Mouse (Mus musculus): ENCODE results near the gene Arhgef18. TPM values are rescaled to one million over a fixed set of nuclear protein-coding genes. Genes with fewer than 3 reads are reported as not detected.
A peak's percentile ranks its signal among the peaks of the same experiment; 100 is the strongest.

Arhgef18 gene
- polyA plus RNA-seq, 1 experiment from 2014 or later = 10.1 TPM

GRCm38 (mm10) chr8:3426211-3426610, 33.4 kb downstream of the Arhgef18 start:
- Histone ChIP-seq H3K36me3 (ENCODE audit: control insufficient read depth, insufficient read depth, low read length) (no peaks in the 10 kb centered on the region), H3K27me3 (ENCODE audit: control insufficient read depth, insufficient read depth, low read length) (no peaks in the 10 kb centered on the region), H3K4me2 (no peak overlapping the region), H3K4me3 (ENCODE audit: low read depth, low read length) (no peak overlapping the region), H3K27ac (ENCODE audit: low read depth, low read length) (no peak overlapping the region), H3K9ac (ENCODE audit: low read length) (no peak overlapping the region), H3K4me1 (ENCODE audit: control insufficient read depth, insufficient read depth, low read length) (no peaks in the 10 kb centered on the region), H3K9me3 (ENCODE audit: control insufficient read depth, low read length) (no peaks in the 10 kb centered on the region)
- ATAC-seq (ENCODE audit: low FRiP score) (no peak), DNase-seq (ENCODE audit: low spot score, missing footprints) (no peak)
- 94% methylated on average over 3 of the region's 3 CpGs for WGBS

- ATAC-seq (ENCODE audit: low FRiP score) (no peak), DNase-seq (ENCODE audit: low spot score, missing footprints) (no peak)
- Histone ChIP-seq H3K9me3 (ENCODE audit: control insufficient read depth, low read length) (no peaks in the 10 kb centered on the region), H3K4me1 (ENCODE audit: control insufficient read depth, insufficient read depth, low read length) (no peaks in the 10 kb centered on the region), H3K27me3 (ENCODE audit: control insufficient read depth, insufficient read depth, low read length) (no peaks in the 10 kb centered on the region), H3K36me3 (ENCODE audit: control insufficient read depth, insufficient read depth, low read length) (peaks cover 7% of the 10 kb centered on the region; the same call in 1 of the 2 replicates), H3K4me2 (no peak overlapping the region), H3K27ac (ENCODE audit: low read depth, low read length) (no peak overlapping the region), H3K9ac (ENCODE audit: low read length) (no peak overlapping the region), H3K4me3 (ENCODE audit: low read depth, low read length) (no peak overlapping the region)
- WGBS = 88% methylated on average over 2 of the region's 2 CpGs
Measured at GRCm38 (mm10) chr8:3428426-3428825, 35.6 kb downstream of the Arhgef18 start.

GRCm38 (mm10) chr8:3429966-3430365, 37.2 kb downstream of the Arhgef18 start:
- 82% methylated on average over 2 of the region's 2 CpGs for WGBS
- Histone ChIP-seq H3K4me1 (ENCODE audit: control insufficient read depth, insufficient read depth, low read length) (no peaks in the 10 kb centered on the region), H3K4me2 (no peak overlapping the region), H3K27ac (ENCODE audit: low read depth, low read length) (no peak overlapping the region), H3K36me3 (ENCODE audit: control insufficient read depth, insufficient read depth, low read length) (peaks cover 7% of the 10 kb centered on the region; the same call in 1 of the 2 replicates), H3K9ac (ENCODE audit: low read length) (no peak overlapping the region), H3K9me3 (ENCODE audit: control insufficient read depth, low read length) (no peaks in the 10 kb centered on the region), H3K27me3 (ENCODE audit: control insufficient read depth, insufficient read depth, low read length) (no peaks in the 10 kb centered on the region), H3K4me3 (ENCODE audit: low read depth, low read length) (no peak overlapping the region)
- ATAC-seq (ENCODE audit: low FRiP score) (no peak), DNase-seq (ENCODE audit: low spot score, missing footprints) (no peak)

GRCm38 (mm10) chr8:3431113-3431512, 38.3 kb downstream of the Arhgef18 start:
- no peaks in the 10 kb centered on the region for H3K4me1 ChIP-seq (ENCODE audit: control insufficient read depth, insufficient read depth, low read length)
- DNase-seq (ENCODE audit: low spot score, missing footprints) (no peak), ATAC-seq (ENCODE audit: low FRiP score) (no peak)
- H3K27me3 ChIP-seq (ENCODE audit: control insufficient read depth, insufficient read depth, low read length) = no peaks in the 10 kb centered on the region
- H3K36me3 ChIP-seq (ENCODE audit: control insufficient read depth, insufficient read depth, low read length) = peaks cover 7% of the 10 kb centered on the region; the same call in 1 of the 2 replicates
- H3K4me2 ChIP-seq = no peak overlapping the region
- H3K9me3 ChIP-seq (ENCODE audit: control insufficient read depth, low read length) = no peaks in the 10 kb centered on the region
- H3K9ac ChIP-seq (ENCODE audit: low read length) = no peak overlapping the region
- H3K27ac ChIP-seq (ENCODE audit: low read depth, low read length) = no peak overlapping the region
- WGBS = 88% methylated on average over 3 of the region's 3 CpGs
- H3K4me3 ChIP-seq (ENCODE audit: low read depth, low read length) = no peak overlapping the region

- ATAC-seq (ENCODE audit: low FRiP score) (no peak), DNase-seq (ENCODE audit: low spot score, missing footprints) (no peak)
- no peaks in the 10 kb centered on the region for H3K4me1 ChIP-seq (ENCODE audit: control insufficient read depth, insufficient read depth, low read length)
- peaks cover 23% of the 10 kb centered on the region for H3K36me3 ChIP-seq (ENCODE audit: control insufficient read depth, insufficient read depth, low read length)
- no peak overlapping the region for H3K4me2 ChIP-seq
- H3K9ac ChIP-seq (ENCODE audit: low read length) = no peak overlapping the region
- no peak overlapping the region for H3K27ac ChIP-seq (ENCODE audit: low read depth, low read length)
- H3K9me3 ChIP-seq (ENCODE audit: control insufficient read depth, low read length) = no peaks in the 10 kb centered on the region
- WGBS = 83% methylated on average over 6 of the region's 6 CpGs
- H3K27me3 ChIP-seq (ENCODE audit: control insufficient read depth, insufficient read depth, low read length) = no peaks in the 10 kb centered on the region
- no peak overlapping the region for H3K4me3 ChIP-seq (ENCODE audit: low read depth, low read length)
Measured at GRCm38 (mm10) chr8:3436492-3436891, 43.7 kb downstream of the Arhgef18 start.

- no peak overlapping the region for H3K27ac ChIP-seq (ENCODE audit: low read depth, low read length)
- no peak for DNase-seq (ENCODE audit: low spot score, missing footprints)
- H3K4me1 ChIP-seq (ENCODE audit: control insufficient read depth, insufficient read depth, low read length) = no peaks in the 10 kb centered on the region
- H3K4me2 ChIP-seq = no peak overlapping the region
- H3K36me3 ChIP-seq (ENCODE audit: control insufficient read depth, insufficient read depth, low read length) = peaks cover 16% of the 10 kb centered on the region
- no peak overlapping the region for H3K9ac ChIP-seq (ENCODE audit: low read length)
- WGBS = 72% methylated on average over 12 of the region's 12 CpGs
- no peaks in the 10 kb centered on the region for H3K27me3 ChIP-seq (ENCODE audit: control insufficient read depth, insufficient read depth, low read length)
- no peaks in the 10 kb centered on the region for H3K9me3 ChIP-seq (ENCODE audit: control insufficient read depth, low read length)
- no peak for ATAC-seq (ENCODE audit: low FRiP score)
- H3K4me3 ChIP-seq (ENCODE audit: low read depth, low read length) = no peak overlapping the region
Measured at GRCm38 (mm10) chr8:3439510-3439909, 46.7 kb downstream of the Arhgef18 start.

GRCm38 (mm10) chr8:3449226-3449625, 56.4 kb downstream of the Arhgef18 start:
- H3K9me3 ChIP-seq (ENCODE audit: control insufficient read depth, low read length) = no peaks in the 10 kb centered on the region
- H3K27me3 ChIP-seq (ENCODE audit: control insufficient read depth, insufficient read depth, low read length) = no peaks in the 10 kb centered on the region
- no peak overlapping the region for H3K27ac ChIP-seq (ENCODE audit: low read depth, low read length)
- no peak for ATAC-seq (ENCODE audit: low FRiP score)
- H3K4me1 ChIP-seq (ENCODE audit: control insufficient read depth, insufficient read depth, low read length) = no peaks in the 10 kb centered on the region
- DNase-seq (ENCODE audit: low spot score, missing footprints) = no peak
- H3K4me2 ChIP-seq = no peak overlapping the region
- no peak overlapping the region for H3K9ac ChIP-seq (ENCODE audit: low read length)
- H3K36me3 ChIP-seq (ENCODE audit: control insufficient read depth, insufficient read depth, low read length) = peaks cover 23% of the 10 kb centered on the region
- 87% methylated on average over 2 of the region's 2 CpGs for WGBS
- H3K4me3 ChIP-seq (ENCODE audit: low read depth, low read length) = no peak overlapping the region

GRCm38 (mm10) chr8:3450670-3451069, 57.9 kb downstream of the Arhgef18 start:
- H3K4me3 ChIP-seq (ENCODE audit: low read depth, low read length) = no peak overlapping the region
- no peak overlapping the region for H3K4me2 ChIP-seq
- 37% methylated on average over 5 of the region's 5 CpGs for WGBS
- H3K9me3 ChIP-seq (ENCODE audit: control insufficient read depth, low read length) = no peaks in the 10 kb centered on the region
- no peak overlapping the region for H3K27ac ChIP-seq (ENCODE audit: low read depth, low read length)
- ATAC-seq (ENCODE audit: low FRiP score) (peak; percentile 67), DNase-seq (ENCODE audit: low spot score, missing footprints) (peak; percentile 88)
- no peak overlapping the region for H3K9ac ChIP-seq (ENCODE audit: low read length)
- H3K36me3 ChIP-seq (ENCODE audit: control insufficient read depth, insufficient read depth, low read length) = peaks cover 24% of the 10 kb centered on the region
- no peaks in the 10 kb centered on the region for H3K27me3 ChIP-seq (ENCODE audit: control insufficient read depth, insufficient read depth, low read length)
- H3K4me1 ChIP-seq (ENCODE audit: control insufficient read depth, insufficient read depth, low read length) = no peaks in the 10 kb centered on the region

- no peak overlapping the region for H3K4me2 ChIP-seq
- H3K9me3 ChIP-seq (ENCODE audit: control insufficient read depth, low read length) = no peaks in the 10 kb centered on the region
- H3K36me3 ChIP-seq (ENCODE audit: control insufficient read depth, insufficient read depth, low read length) = peaks cover 24% of the 10 kb centered on the region
- 98% methylated on average over 25 of the region's 25 CpGs for WGBS
- no peak overlapping the region for H3K4me3 ChIP-seq (ENCODE audit: low read depth, low read length)
- H3K27me3 ChIP-seq (ENCODE audit: control insufficient read depth, insufficient read depth, low read length) = no peaks in the 10 kb centered on the region
- no peaks in the 10 kb centered on the region for H3K4me1 ChIP-seq (ENCODE audit: control insufficient read depth, insufficient read depth, low read length)
- no peak for DNase-seq (ENCODE audit: low spot score, missing footprints)
- H3K27ac ChIP-seq (ENCODE audit: low read depth, low read length) = no peak overlapping the region
- no peak overlapping the region for H3K9ac ChIP-seq (ENCODE audit: low read length)
- ATAC-seq (ENCODE audit: low FRiP score) = no peak
Measured at GRCm38 (mm10) chr8:3451992-3452391, 59.2 kb downstream of the Arhgef18 start.

GRCm38 (mm10) chr8:3463248-3463647, 70.4 kb downstream of the Arhgef18 start:
- no peak overlapping the region for H3K4me2 ChIP-seq
- 90% methylated on average over 2 of the region's 2 CpGs for WGBS
- DNase-seq (ENCODE audit: low spot score, missing footprints) = no peak
- H3K36me3 ChIP-seq (ENCODE audit: control insufficient read depth, insufficient read depth, low read length) = no peaks in the 10 kb centered on the region; the same call in 1 of the 2 replicates
- ATAC-seq (ENCODE audit: low FRiP score) = no peak
- H3K9ac ChIP-seq (ENCODE audit: low read length) = no peak overlapping the region
- no peaks in the 10 kb centered on the region for H3K27me3 ChIP-seq (ENCODE audit: control insufficient read depth, insufficient read depth, low read length)
- no peak overlapping the region for H3K4me3 ChIP-seq (ENCODE audit: low read depth, low read length)
- H3K4me1 ChIP-seq (ENCODE audit: control insufficient read depth, insufficient read depth, low read length) = peaks cover 7% of the 10 kb centered on the region; the same call in 1 of the 2 replicates
- no peaks in the 10 kb centered on the region for H3K9me3 ChIP-seq (ENCODE audit: control insufficient read depth, low read length)
- no peak overlapping the region for H3K27ac ChIP-seq (ENCODE audit: low read depth, low read length)

Data from midbrain, embryonic 11.5 days (tissue).